Mouse (Mus musculus): ENCODE measurements around the gene Nek7. TPM values are rescaled to one million over a fixed set of nuclear protein-coding genes. Genes with fewer than 3 reads are reported as not detected.

Gene Nek7
- 35.9 and 36.1 TPM in 2 replicates for polyA plus RNA-seq (2015; fragmentation: Nextera tagmentation; extraction: Ambion mirVana)

DNA sequence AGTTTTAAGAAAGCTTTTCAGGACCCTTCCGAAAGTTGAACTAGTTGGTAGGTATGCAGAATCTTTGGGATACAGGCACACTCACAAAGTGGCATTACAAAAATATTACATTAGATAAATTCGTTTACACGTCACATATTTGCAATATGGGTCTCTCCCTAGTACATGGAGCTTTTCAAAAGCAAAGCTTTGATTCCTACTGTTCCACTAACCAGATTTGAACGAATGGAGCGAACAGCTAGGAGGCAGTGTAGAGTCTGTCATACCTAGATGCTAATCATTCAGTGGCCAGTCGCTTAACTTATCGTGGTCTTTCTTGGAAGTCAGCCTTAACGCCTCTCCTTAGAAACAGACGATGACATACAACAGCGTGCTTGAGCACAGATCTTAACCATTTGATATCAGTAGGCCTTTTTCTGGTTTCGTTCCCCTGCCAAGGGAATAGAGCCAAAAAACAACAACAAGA lies at the start of gene Nek7:
Nek7 (minus strand) TSS at position 146 of the 466 bp plus-strand sequence.
- Histone ChIP-seq H3K9me3 (no peaks in the 10 kb centered on the region), H3K9ac (peak within 1 kb of the TSS; percentile 78), H3K27ac (peak within 1 kb of the TSS; percentile 98), H3K27me3 (replicated peaks) (no peaks in the 10 kb centered on the region), H3K4me1 (0 out of 2 replicates have a peak, but pooled peaks cover 6% of the 10 kb centered on the region), H3K4me3 (replicated peaks) (peak within 1 kb of the TSS; percentile 92), H3K36me3 (no peaks in the 10 kb centered on the region), H3K4me2 (peak within 1 kb of the TSS; percentile 89)
- WGBS: 2% methylated on average over 11 of the region's 11 CpGs
- ATAC-seq (ENCODE audit: insufficient read depth, low FRiP score, low read depth): no peak

GRCm38 (mm10) chr1:138662342-138662741 lies 42.4 kb upstream of the Nek7 start:
- Histone ChIP-seq H3K4me1 (no peaks in the 10 kb centered on the region), H3K9me3 (no peaks in the 10 kb centered on the region), H3K9ac (no peak overlapping the region), H3K27ac (no peak overlapping the region), H3K4me3 (replicated peaks) (no peak overlapping the region), H3K4me2 (no peak overlapping the region), H3K36me3 (no peaks in the 10 kb centered on the region), H3K27me3 (replicated peaks) (no peaks in the 10 kb centered on the region)
- no peak for ATAC-seq (ENCODE audit: insufficient read depth, low FRiP score, low read depth)
- WGBS: 77% methylated on average over 2 of the region's 2 CpGs

DNA sequence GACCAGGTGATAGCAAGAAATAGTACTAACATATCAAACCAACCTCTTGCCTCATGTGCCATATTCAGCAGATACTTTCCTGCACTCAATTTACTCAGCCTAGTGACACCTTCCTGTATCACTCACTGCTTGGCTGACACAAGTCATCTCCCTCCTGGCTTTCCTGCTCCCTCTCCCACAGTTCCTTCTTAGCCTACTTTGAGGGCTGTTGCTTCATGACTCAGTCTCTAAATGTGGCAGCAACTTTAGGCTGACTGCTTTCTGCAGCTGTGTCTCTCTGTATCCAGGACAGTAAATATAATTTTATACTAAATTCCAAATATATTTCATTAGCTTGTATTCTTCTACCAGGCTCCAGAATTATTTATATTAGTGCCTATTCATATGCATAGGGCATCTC lies 34.3 kb upstream of the Nek7 start:
- H3K36me3 ChIP-seq: no peaks in the 10 kb centered on the region
- no peak for ATAC-seq (ENCODE audit: insufficient read depth, low FRiP score, low read depth)
- no peaks in the 10 kb centered on the region for H3K9me3 ChIP-seq
- H3K27me3 ChIP-seq (replicated peaks): no peaks in the 10 kb centered on the region
- no peaks in the 10 kb centered on the region for H3K4me1 ChIP-seq
- no peak overlapping the region for H3K9ac ChIP-seq
- no peak overlapping the region for H3K4me3 ChIP-seq (replicated peaks)
- H3K4me2 ChIP-seq: no peak overlapping the region
- no peak overlapping the region for H3K27ac ChIP-seq

- Histone ChIP-seq H3K4me3 (replicated peaks) (no peak overlapping the region), H3K9ac (no peak overlapping the region), H3K4me1 (no peaks in the 10 kb centered on the region), H3K27me3 (replicated peaks) (no peaks in the 10 kb centered on the region), H3K27ac (no peak overlapping the region), H3K9me3 (no peaks in the 10 kb centered on the region), H3K4me2 (no peak overlapping the region), H3K36me3 (no peaks in the 10 kb centered on the region)
- no peak for ATAC-seq (ENCODE audit: insufficient read depth, low FRiP score, low read depth)
- 58% methylated on average over 3 of the region's 3 CpGs for WGBS
These were observed 25.1 kb upstream of the Nek7 start for GRCm38 (mm10) chr1:138644991-138645390.

GRCm38 (mm10) chr1:138643306-138643830 lies 23.4 kb upstream of the Nek7 start:
- Histone ChIP-seq H3K36me3 (no peaks in the 10 kb centered on the region), H3K4me1 (no peaks in the 10 kb centered on the region), H3K4me3 (replicated peaks) (no peak overlapping the region), H3K9ac (no peak overlapping the region), H3K27me3 (replicated peaks) (no peaks in the 10 kb centered on the region), H3K4me2 (no peak overlapping the region), H3K9me3 (no peaks in the 10 kb centered on the region), H3K27ac (no peak overlapping the region)
- no peak for ATAC-seq (ENCODE audit: insufficient read depth, low FRiP score, low read depth)
- 80% methylated on average over 3 of the region's 3 CpGs for WGBS

- no peaks in the 10 kb centered on the region for H3K36me3 ChIP-seq
- 57% methylated on average over 4 of the region's 4 CpGs for WGBS
- no peaks in the 10 kb centered on the region for H3K4me1 ChIP-seq
- no peak overlapping the region for H3K27ac ChIP-seq
- peak; percentile 73; the same call in 1 of the 2 replicates for ATAC-seq (ENCODE audit: insufficient read depth, low FRiP score, low read depth)
- no peaks in the 10 kb centered on the region for H3K27me3 ChIP-seq (replicated peaks)
- no peak overlapping the region for H3K9ac ChIP-seq
- H3K4me2 ChIP-seq: no peak overlapping the region
- no peaks in the 10 kb centered on the region for H3K9me3 ChIP-seq
- no peak overlapping the region for H3K4me3 ChIP-seq (replicated peaks)
These were observed 21.1 kb upstream of the Nek7 start for GRCm38 (mm10) chr1:138640934-138641461.

DNA sequence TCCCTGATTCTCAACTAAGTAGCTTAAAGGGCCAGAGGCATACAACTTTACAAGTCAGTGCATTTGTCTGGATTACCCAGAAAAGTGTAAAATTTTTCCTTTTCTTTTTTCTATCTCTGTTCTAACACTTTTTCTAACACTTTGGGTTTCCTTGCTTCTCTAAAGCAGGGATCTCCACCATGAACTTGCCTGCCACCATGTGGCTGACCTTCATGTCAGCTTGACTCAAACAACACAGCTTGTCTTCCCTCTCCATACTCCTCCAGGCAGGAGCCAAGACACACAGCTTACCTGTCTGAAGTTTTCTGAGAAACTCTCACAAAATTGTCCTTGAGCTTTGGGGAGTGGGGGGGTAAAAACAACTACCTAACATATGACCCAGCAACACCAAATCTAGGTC lies 17.9 kb upstream of the Nek7 start:
- Histone ChIP-seq H3K4me2 (no peak overlapping the region), H3K36me3 (no peaks in the 10 kb centered on the region), H3K27me3 (replicated peaks) (no peaks in the 10 kb centered on the region), H3K27ac (no peak overlapping the region), H3K4me1 (no peaks in the 10 kb centered on the region), H3K9me3 (no peaks in the 10 kb centered on the region), H3K9ac (no peak overlapping the region), H3K4me3 (replicated peaks) (no peak overlapping the region)
- no peak for ATAC-seq (ENCODE audit: insufficient read depth, low FRiP score, low read depth)

DNA sequence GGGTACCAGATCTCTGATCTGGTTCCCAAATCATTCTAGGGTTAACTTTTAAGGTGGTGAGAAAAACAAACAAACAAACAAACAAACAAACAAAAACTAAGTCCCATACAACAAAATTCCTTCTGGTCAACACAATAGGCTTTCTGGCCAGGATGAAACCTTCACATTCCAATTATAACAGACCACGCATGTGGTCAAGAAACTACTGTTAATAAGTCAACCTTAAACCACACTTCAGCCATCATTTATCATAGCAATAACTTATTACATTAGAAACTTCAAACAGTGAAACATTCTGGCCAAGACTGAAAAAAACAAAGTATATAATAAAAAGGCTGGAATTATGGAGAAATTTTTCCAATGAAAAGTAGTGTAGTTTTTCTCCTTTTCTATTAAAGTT lies 14.6 kb upstream of the Nek7 start:
- no peak for ATAC-seq (ENCODE audit: insufficient read depth, low FRiP score, low read depth)
- H3K9ac ChIP-seq: no peak overlapping the region
- no peak overlapping the region for H3K27ac ChIP-seq
- H3K36me3 ChIP-seq: no peaks in the 10 kb centered on the region
- H3K4me1 ChIP-seq: no peaks in the 10 kb centered on the region
- no peaks in the 10 kb centered on the region for H3K9me3 ChIP-seq
- H3K27me3 ChIP-seq (replicated peaks): no peaks in the 10 kb centered on the region
- H3K4me2 ChIP-seq: no peak overlapping the region
- H3K4me3 ChIP-seq (replicated peaks): no peak overlapping the region
- WGBS: 79% methylated on average over 1 of the region's 1 CpGs

DNA sequence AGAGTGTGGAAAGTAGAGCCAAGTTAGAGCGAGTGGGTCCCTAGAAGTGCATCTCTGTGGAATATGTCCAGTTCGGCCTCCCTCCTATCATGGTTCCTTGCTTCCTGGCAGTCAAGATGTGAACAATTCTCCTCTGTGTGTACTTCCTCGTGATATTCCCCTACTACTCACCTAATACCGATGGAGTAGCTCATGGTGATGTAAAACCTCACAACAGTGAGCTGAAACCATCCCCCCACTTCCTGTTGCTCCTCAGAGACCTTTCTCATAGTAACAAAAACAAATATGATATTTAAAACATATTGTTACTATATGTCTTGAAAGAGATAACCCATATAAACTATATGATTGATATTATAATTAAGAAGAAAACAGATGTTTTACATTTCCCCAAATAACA lies 9.0 kb upstream of the Nek7 start:
- no peak for ATAC-seq (ENCODE audit: insufficient read depth, low FRiP score, low read depth)
- H3K9ac ChIP-seq: no peak overlapping the region
- H3K9me3 ChIP-seq: no peaks in the 10 kb centered on the region
- no peak overlapping the region for H3K4me3 ChIP-seq (replicated peaks)
- H3K27ac ChIP-seq: no peak overlapping the region
- H3K4me1 ChIP-seq: no peaks in the 10 kb centered on the region
- H3K36me3 ChIP-seq: no peaks in the 10 kb centered on the region
- WGBS: 83% methylated on average over 4 of the region's 4 CpGs
- no peak overlapping the region for H3K4me2 ChIP-seq
- no peaks in the 10 kb centered on the region for H3K27me3 ChIP-seq (replicated peaks)

- Histone ChIP-seq H3K4me3 (replicated peaks) (no peak overlapping the region), H3K27ac (no peak overlapping the region), H3K36me3 (no peaks in the 10 kb centered on the region), H3K9me3 (no peaks in the 10 kb centered on the region), H3K27me3 (replicated peaks) (no peaks in the 10 kb centered on the region), H3K4me1 (no peaks in the 10 kb centered on the region), H3K9ac (no peak overlapping the region), H3K4me2 (no peak overlapping the region)
- WGBS: 83% methylated on average over 3 of the region's 3 CpGs
- no peak for ATAC-seq (ENCODE audit: insufficient read depth, low FRiP score, low read depth)
These were observed 8.5 kb upstream of the Nek7 start for GRCm38 (mm10) chr1:138628486-138628885.

DNA sequence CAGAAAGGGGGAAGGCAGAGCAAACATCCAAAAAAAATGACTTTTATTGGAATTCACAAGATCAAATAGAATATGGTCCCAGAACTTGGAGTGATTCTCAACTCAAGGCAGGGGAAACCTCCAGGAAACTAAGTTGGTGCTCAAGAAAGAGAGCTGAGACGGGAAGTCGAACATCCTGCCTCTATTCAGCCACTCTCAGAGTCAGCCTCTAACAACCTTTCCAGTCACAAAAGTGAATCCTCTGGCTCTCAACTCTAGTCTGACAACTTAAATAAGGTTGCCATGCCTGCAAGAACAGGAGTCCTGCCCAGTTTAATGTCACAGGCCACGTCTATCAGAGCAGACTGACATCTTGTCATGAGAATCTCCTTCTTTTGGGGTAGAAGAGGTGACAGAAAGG lies 7.9 kb upstream of the Nek7 start:
- no peak overlapping the region for H3K4me3 ChIP-seq (replicated peaks)
- no peak for ATAC-seq (ENCODE audit: insufficient read depth, low FRiP score, low read depth)
- no peak overlapping the region for H3K4me2 ChIP-seq
- no peak overlapping the region for H3K27ac ChIP-seq
- H3K9me3 ChIP-seq: no peaks in the 10 kb centered on the region
- WGBS: 78% methylated on average over 3 of the region's 3 CpGs
- H3K36me3 ChIP-seq: no peaks in the 10 kb centered on the region
- H3K9ac ChIP-seq: no peak overlapping the region
- no peaks in the 10 kb centered on the region for H3K27me3 ChIP-seq (replicated peaks)
- no peaks in the 10 kb centered on the region for H3K4me1 ChIP-seq

- Histone ChIP-seq H3K27me3 (replicated peaks) (no peaks in the 10 kb centered on the region), H3K36me3 (no peaks in the 10 kb centered on the region), H3K4me1 (no peaks in the 10 kb centered on the region), H3K9ac (no peak overlapping the region), H3K9me3 (no peaks in the 10 kb centered on the region), H3K27ac (no peak overlapping the region), H3K4me3 (replicated peaks) (no peak overlapping the region), H3K4me2 (no peak overlapping the region)
- ATAC-seq (ENCODE audit: insufficient read depth, low FRiP score, low read depth): no peak
- WGBS: 71% methylated on average over 3 of the region's 3 CpGs
These were observed 6.3 kb upstream of the Nek7 start for GRCm38 (mm10) chr1:138626288-138626687.

GRCm38 (mm10) chr1:138623870-138624269 lies 3.9 kb upstream of the Nek7 start:
- no peaks in the 10 kb centered on the region for H3K9me3 ChIP-seq
- no peak for ATAC-seq (ENCODE audit: insufficient read depth, low FRiP score, low read depth)
- 0 out of 2 replicates have a peak overlapping the region, but pooled peaks have one; percentile 7 for H3K27ac ChIP-seq
- no peak overlapping the region for H3K4me2 ChIP-seq
- H3K36me3 ChIP-seq: no peaks in the 10 kb centered on the region
- H3K27me3 ChIP-seq (replicated peaks): no peaks in the 10 kb centered on the region
- no peak overlapping the region for H3K9ac ChIP-seq
- WGBS: 71% methylated on average over 1 of the region's 1 CpGs
- H3K4me1 ChIP-seq: 0 out of 2 replicates have a peak, but pooled peaks cover 6% of the 10 kb centered on the region
- H3K4me3 ChIP-seq (replicated peaks): no peak overlapping the region
